ENCODE assay signal across 10 mouse cellular contexts in the genomic region with DNA sequence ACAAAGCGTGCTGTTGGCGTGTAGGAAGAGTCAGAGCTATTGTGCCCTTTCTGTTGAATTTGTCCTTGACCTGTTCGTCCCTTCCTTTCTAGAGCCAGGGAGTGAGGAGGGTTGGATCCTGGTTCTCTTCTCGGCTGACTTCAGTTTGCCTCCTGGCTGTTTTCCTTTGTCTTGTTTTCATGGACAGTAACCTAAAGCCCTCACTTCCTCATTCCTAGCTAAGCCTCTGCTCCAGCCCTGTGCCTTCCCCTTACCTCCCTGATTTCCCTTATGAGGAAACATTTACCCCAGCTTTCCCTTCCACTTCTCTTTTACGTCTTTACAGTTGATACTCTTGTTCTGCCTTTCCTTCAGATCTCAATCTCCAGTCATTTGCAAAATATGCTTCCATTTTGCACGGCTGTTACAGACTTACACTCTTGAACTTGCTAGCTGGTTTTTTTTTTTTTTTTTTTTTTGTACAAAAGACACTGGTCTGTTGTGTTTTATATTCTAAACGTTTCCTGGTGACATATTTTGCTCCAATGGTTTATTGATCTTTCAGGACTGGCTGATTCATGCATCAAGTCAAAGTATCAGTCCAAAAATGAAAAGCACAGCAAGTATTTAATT. TPM values are rescaled to one million over a fixed set of nuclear protein-coding genes. Genes with fewer than 3 reads are reported as not detected.
A peak's percentile ranks its signal among the peaks of the same experiment; 100 is the strongest.
DNase-seq lines count a peak whose midpoint lies in the region; ATAC-seq and TF ChIP-seq lines count a peak whose summit lies in the region.
"Had no signal": no experiment of that assay in that cellular context is flagged by ENCODE, and none has a peak within 500 bp of the region (broad histone marks: within the 10 kb centered on the region; RNA-seq: fewer than 3 reads in every experiment).

No protein-coding gene starts in this region.

- no peak for TF ChIP-seq CTCF in kidney, postnatal 0 days (IDR thresholded peaks at IDR 0.05; ENCODE audit: low read depth)
- TF ChIP-seq CTCF in bone marrow macrophage, adult 2 months (IDR thresholded peaks at IDR 0.05; ENCODE audit: low read depth, low read length): no peak
- TF ChIP-seq CTCF in intestine, postnatal 0 days (IDR thresholded peaks at IDR 0.05; ENCODE audit: low read depth): no peak

- no peaks in the 10 kb centered on the region for H3K36me3 ChIP-seq in kidney, postnatal 0 days (ENCODE audit: insufficient read depth, low read length)
- H3K36me3 ChIP-seq in intestine, postnatal 0 days (ENCODE audit: control insufficient read depth, insufficient read depth): no peaks in the 10 kb centered on the region
- H3K36me3 ChIP-seq in myocyte (ENCODE audit: control insufficient read depth, insufficient read depth): no peaks in the 10 kb centered on the region
- H3K36me3 ChIP-seq: hindbrain, embryonic 15.5 days had no signal

- H3K9me3 ChIP-seq in kidney, postnatal 0 days (replicated peaks; ENCODE audit: low read length): no peaks in the 10 kb centered on the region
- no peaks in the 10 kb centered on the region for H3K9me3 ChIP-seq in intestine, postnatal 0 days (ENCODE audit: control insufficient read depth)
- H3K9me3 ChIP-seq: hindbrain, embryonic 15.5 days had no signal

- ATAC-seq in kidney, postnatal 0 days (replicated peaks; ENCODE audit: low FRiP score, low read depth): no peak
- ATAC-seq in intestine, postnatal 0 days: no peak

- no peak overlapping the region for H3K27ac ChIP-seq in kidney, postnatal 0 days
- H3K27ac ChIP-seq in bone marrow macrophage, adult 2 months (ENCODE audit: insufficient read depth, low read depth, low read length): peak overlapping the region; percentile 92
- H3K27ac ChIP-seq in intestine, postnatal 0 days (ENCODE audit: low read depth, low read length): peak overlapping the region; percentile 50; the same call in 1 of the 2 replicates
- H3K27ac ChIP-seq: hindbrain, embryonic 15.5 days had no signal

- no peaks in the 10 kb centered on the region for H3K79me2 ChIP-seq in myocyte (ENCODE audit: control insufficient read depth, insufficient read depth)

- no peak overlapping the region for H3K4me2 ChIP-seq in kidney, postnatal 0 days (ENCODE audit: low read length)
- H3K4me2 ChIP-seq in intestine, postnatal 0 days (replicated peaks; ENCODE audit: low read depth): 0 out of 2 replicates have a peak overlapping the region, but pooled peaks have one; percentile 21
- peak overlapping the region; percentile 80 for H3K4me2 ChIP-seq in myocyte (ENCODE audit: low read depth)
- H3K4me2 ChIP-seq: hindbrain, embryonic 15.5 days had no signal

- no peak overlapping the region for H3K9ac ChIP-seq in kidney, postnatal 0 days (ENCODE audit: low read depth, low read length)
- no peak overlapping the region for H3K9ac ChIP-seq in intestine, postnatal 0 days (ENCODE audit: low read depth, low read length)
- H3K9ac ChIP-seq: hindbrain, embryonic 15.5 days had no signal

- no peaks in the 10 kb centered on the region for H3K4me1 ChIP-seq in kidney, postnatal 0 days (replicated peaks; ENCODE audit: insufficient read depth, low read length)
- peaks cover 19% of the 10 kb centered on the region for H3K4me1 ChIP-seq in bone marrow macrophage, adult 2 months (ENCODE audit: control insufficient read depth, insufficient read depth, low read length)
- no peaks in the 10 kb centered on the region for H3K4me1 ChIP-seq in intestine, postnatal 0 days (replicated peaks; ENCODE audit: control insufficient read depth, insufficient read depth, low read length)
- H3K4me1 ChIP-seq: hindbrain, embryonic 15.5 days had no signal

- H3K4me3 ChIP-seq in kidney, postnatal 0 days (replicated peaks; ENCODE audit: low read depth, low read length): no peak overlapping the region
- H3K4me3 ChIP-seq in bone marrow macrophage, adult 2 months (ENCODE audit: insufficient read depth, low read length): peak overlapping the region; percentile 38; the same call in 1 of the 2 replicates
- H3K4me3 ChIP-seq in intestine, postnatal 0 days (ENCODE audit: low read depth, low read length): no peak overlapping the region
- no peak overlapping the region for H3K4me3 ChIP-seq in myocyte
- H3K4me3 ChIP-seq: hindbrain, embryonic 15.5 days had no signal

- no peak for TF ChIP-seq POLR2A in bone marrow macrophage, adult 2 months (IDR thresholded peaks at IDR 0.05; ENCODE audit: borderline replicate concordance, low read depth, low read length)
- TF ChIP-seq POLR2A in myocyte (IDR thresholded peaks at IDR 0.05; ENCODE audit: insufficient read length, low read depth): no peak

- H3ac ChIP-seq in myocyte (ENCODE audit: control insufficient read depth, insufficient read length): no peak overlapping the region

- 11% methylated on average over 7 of the region's 7 CpGs for WGBS in kidney, postnatal 0 days
- WGBS in intestine, postnatal 0 days: 26% methylated on average over 7 of the region's 7 CpGs

- peak; percentile 59 for DNase-seq in kidney, postnatal 0 days (ENCODE audit: low spot score)
- no peak for DNase-seq in kidney, adult 9 months
- no peak for DNase-seq in right cerebral cortex, postnatal 36 days (ENCODE audit: low spot score in 2 of 2)
- no peak for DNase-seq in cerebellum, postnatal 4 days (ENCODE audit: low spot score in 2 of 2)
- DNase-seq in retina, embryonic 14.5 days (ENCODE audit: low spot score): no peak
- DNase-seq: cerebellum, postnatal 14 days had no signal

- no peaks in the 10 kb centered on the region for H3K27me3 ChIP-seq in kidney, postnatal 0 days (ENCODE audit: insufficient read depth, low read length)
- no peaks in the 10 kb centered on the region for H3K27me3 ChIP-seq in intestine, postnatal 0 days (replicated peaks; ENCODE audit: control insufficient read depth, insufficient read depth, low read length)
- H3K27me3 ChIP-seq in myocyte (ENCODE audit: control insufficient read depth, insufficient read depth, insufficient read length): no peaks in the 10 kb centered on the region
- H3K27me3 ChIP-seq: hindbrain, embryonic 15.5 days had no signal

TF ChIP-seq in myocyte, 11 proteins besides CTCF, POLR2A, EP300 and RAD21:
- no peak for TF ChIP-seq USF1 (IDR thresholded peaks at IDR 0.05; ENCODE audit: low read depth)
- no peak for TF ChIP-seq POLR2AphosphoS2 (IDR thresholded peaks at IDR 0.05; ENCODE audit: insufficient read length, low read depth)
- no peak for TF ChIP-seq TCF12 (IDR thresholded peaks at IDR 0.05; ENCODE audit: insufficient read depth, poor library complexity, severe bottlenecking)
- TF ChIP-seq CEBPB (IDR thresholded peaks at IDR 0.05; ENCODE audit: insufficient read depth, poor library complexity, severe bottlenecking): no peak
- TF ChIP-seq TCF3 (IDR thresholded peaks at IDR 0.05; ENCODE audit: insufficient read length, low read depth): no peak
- no peak for TF ChIP-seq REST (IDR thresholded peaks at IDR 0.05; ENCODE audit: insufficient read depth, insufficient read length)
- no peak for TF ChIP-seq E2F4 (IDR thresholded peaks at IDR 0.05; ENCODE audit: insufficient read depth)
- no peak for TF ChIP-seq SRF (IDR thresholded peaks at IDR 0.05; ENCODE audit: control insufficient read depth, insufficient read length, low read depth)
- TF ChIP-seq MAX (IDR thresholded peaks at IDR 0.05; ENCODE audit: low read depth): no peak
- no peak for TF ChIP-seq MYOG (IDR thresholded peaks at IDR 0.05; ENCODE audit: control insufficient read depth in 1 of 3, insufficient read depth in 1 of 3, insufficient read length in 2 of 3, low read depth in 2 of 3)
- no peak for TF ChIP-seq MYOD1 (IDR thresholded peaks at IDR 0.05; ENCODE audit: control insufficient read depth in 1 of 3, insufficient read length in 2 of 3, low read depth in 2 of 3)

RNA-seq across cellular contexts. Expression of a gene that starts 50.5 kb away (rescaled TPM):
- polyA plus RNA-seq in kidney, postnatal 0 days (2015; fragmentation: Nextera tagmentation; extraction: Ambion mirVana): 13.0 and 13.8 TPM in 2 replicates
- polyA plus RNA-seq in bone marrow macrophage, adult 2 months (2012; ENCODE audit: insufficient read depth, insufficient read length, missing spikeins): 18.7 and 19.4 TPM in 2 replicates
- polyA plus RNA-seq in intestine, postnatal 0 days (2015; fragmentation: Nextera tagmentation; extraction: Ambion mirVana): 11.6 and 12.5 TPM in 2 replicates
- polyA plus RNA-seq in myocyte (2012; fragmentation: generic; extraction: Trizol): 16.2 TPM
